Mouse (Mus musculus) stomach, embryonic 14.5 days (tissue): ENCODE measurements around the gene Ist1. TPM values are rescaled to one million over a fixed set of nuclear protein-coding genes. Genes with fewer than 3 reads are reported as not detected.

Experiments
- ATAC-seq: fragments of 200-750 bp; cut with Nextera tagmentation; 2 replicates; pipeline ENCODE4 v1.8.0; 2017; ENCODE audit warnings: low read depth, moderate TSS enrichment; ENCODE audit not compliant: insufficient number of reproducible peaks, insufficient read depth, low FRiP score
- H3K27ac ChIP-seq: fragments of 300-500 bp; sonication (generic); 2 replicates; pipeline ENCODE4 v1.5.1; 2014; ENCODE audit warnings: mild to moderate bottlenecking, low read length, moderate library complexity, mixed read lengths
- H3K27me3 ChIP-seq: fragments of 300-500 bp; sonication (generic); 2 replicates; pipeline ENCODE4 v1.6.1; 2014; ENCODE audit warnings: low read length, control low read depth, mixed read lengths; ENCODE audit not compliant: control insufficient read depth, insufficient read depth
- H3K36me3 ChIP-seq: fragments of 300-500 bp; sonication (generic); 2 replicates; pipeline ENCODE4 v1.6.1; 2014; ENCODE audit warnings: mild to moderate bottlenecking, control low read depth, low read length, moderate library complexity, mixed read lengths; ENCODE audit not compliant: control insufficient read depth, insufficient read depth
- H3K4me1 ChIP-seq: fragments of 300-500 bp; sonication (generic); 2 replicates; pipeline ENCODE4 v1.6.1; 2014; ENCODE audit warnings: low read length, control low read depth, mixed read lengths; ENCODE audit not compliant: control insufficient read depth, insufficient read depth
- H3K4me2 ChIP-seq: fragments of 300-500 bp; sonication (generic); replicated peaks from 2 replicates; pipeline ENCODE4 v1.6.1; 2014; ENCODE audit warnings: low read depth, low read length, control low read depth
- H3K4me3 ChIP-seq: fragments of 300-500 bp; sonication (generic); 2 replicates; pipeline ENCODE4 v1.5.1; 2014; ENCODE audit warnings: low read depth, low read length, control low read depth
- H3K9ac ChIP-seq: fragments of 300-500 bp; sonication (generic); replicated peaks from 2 replicates; pipeline ENCODE4 v1.6.1; 2014; ENCODE audit warnings: low read depth, mild to moderate bottlenecking, control low read depth, low read length, moderate library complexity, mixed read lengths
- H3K9me3 ChIP-seq: fragments of 300-500 bp; sonication (generic); 2 replicates; pipeline ENCODE4 v1.6.1; 2016; ENCODE audit warnings: low read depth, low read length, control low read depth; ENCODE audit not compliant: control insufficient read depth
- WGBS: fragments of 180-500 bp; shearing (Covaris S2); extraction: QIAGEN DNeasy Blood & Tissue Kit; methylation state at CpG from one replicate; pipeline ENCODE4 v1.1.7; 2014; 5-methylcytosine and 5-hydroxymethylcytosine counted together
- polyA plus RNA-seq: library from polyadenylated mRNA; unstranded; fragments of >200 nt; fragmentation: Nextera tagmentation; extraction: Ambion mirVana; gene quantifications from 2 replicates; pipeline ENCODE4 v1.2.1, GENCODE M21; 2014

Gene Ist1
- polyA plus RNA-seq, 1 experiment from 2014 or later = 154 TPM

DNA sequence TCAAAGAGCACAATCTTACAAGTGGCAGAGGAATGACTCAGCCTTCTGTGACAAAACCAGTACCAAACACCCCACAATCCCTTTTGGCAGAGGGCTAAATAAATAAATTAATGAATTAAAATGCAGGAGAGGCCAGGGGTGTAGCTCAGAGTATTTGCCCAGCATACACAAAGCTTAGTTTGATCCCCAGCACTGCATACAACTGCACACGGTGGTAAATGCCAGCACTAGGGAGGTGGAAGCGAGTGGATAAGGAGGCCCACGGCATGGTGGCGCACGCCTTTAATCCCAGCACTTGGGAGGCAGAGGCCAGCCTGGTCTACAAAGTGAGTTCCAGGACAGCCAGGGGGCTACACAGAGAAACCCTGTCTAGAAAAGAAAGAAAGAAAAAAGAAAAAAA lies 20.4 kb downstream of the Ist1 start:
- Histone ChIP-seq H3K9me3 (no peaks in the 10 kb centered on the region), H3K36me3 (peaks cover 78% of the 10 kb centered on the region), H3K4me2 (no peak overlapping the region), H3K27me3 (no peaks in the 10 kb centered on the region), H3K9ac (no peak overlapping the region), H3K27ac (no peak overlapping the region), H3K4me1 (no peaks in the 10 kb centered on the region), H3K4me3 (no peak overlapping the region)
- WGBS = 88% methylated on average over 5 of the region's 5 CpGs
- no peak for ATAC-seq

DNA sequence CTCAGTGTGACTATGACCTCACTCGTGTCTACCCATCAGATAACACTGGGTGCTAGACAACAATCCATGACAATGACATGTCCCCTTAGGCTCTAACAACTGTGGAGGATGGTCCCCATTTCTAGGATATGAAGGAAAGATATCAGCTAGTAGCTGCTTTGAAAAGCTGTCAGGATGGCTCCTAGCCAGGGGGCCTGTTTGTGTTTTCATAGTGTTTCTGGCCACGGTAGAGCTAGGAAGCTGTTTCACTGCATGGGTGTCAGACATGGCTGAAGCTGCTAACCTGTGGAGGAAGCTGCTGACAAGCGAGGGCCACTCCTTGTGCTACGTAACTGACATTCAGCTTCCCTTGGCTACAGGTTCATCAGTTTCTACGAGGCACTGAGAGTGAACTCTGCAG lies 26.4 kb downstream of the Ist1 start:
- ATAC-seq = no peak
- no peaks in the 10 kb centered on the region for H3K27me3 ChIP-seq
- WGBS = 86% methylated on average over 5 of the region's 5 CpGs

DNA sequence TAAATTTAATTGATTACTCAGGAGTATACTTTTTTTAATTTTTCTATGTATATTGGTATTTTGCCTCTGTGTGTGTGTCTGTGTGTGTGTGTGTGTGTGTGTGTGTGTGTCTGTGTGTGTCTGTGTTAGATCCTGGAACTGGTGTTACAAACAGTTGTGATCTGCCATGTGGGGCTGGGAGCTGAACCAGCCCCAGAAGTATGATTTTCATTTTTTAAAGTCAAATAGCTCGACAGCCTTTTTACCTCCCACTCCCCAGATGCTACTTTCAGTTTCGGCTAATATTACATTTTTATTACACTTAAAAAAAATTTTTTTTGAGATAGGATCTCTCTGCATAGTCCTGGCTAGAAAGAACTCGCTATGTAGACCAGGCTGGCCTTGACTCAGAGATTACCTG lies 30.7 kb downstream of the Ist1 start:
- H3K27me3 ChIP-seq = no peaks in the 10 kb centered on the region
- no peak overlapping the region for H3K9ac ChIP-seq
- 0 out of 2 replicates have a peak, but pooled peaks cover under 1% of the 10 kb centered on the region for H3K36me3 ChIP-seq
- H3K4me1 ChIP-seq = no peaks in the 10 kb centered on the region
- ATAC-seq = no peak
- H3K4me2 ChIP-seq = no peak overlapping the region
- H3K4me3 ChIP-seq = no peak overlapping the region
- 79% methylated on average over 3 of the region's 3 CpGs for WGBS
- no peak overlapping the region for H3K27ac ChIP-seq
- H3K9me3 ChIP-seq = no peaks in the 10 kb centered on the region

More for the DNA sequence above, 26.4 kb downstream of the Ist1 start:
- H3K9ac ChIP-seq = no peak overlapping the region
- H3K36me3 ChIP-seq = peaks cover 26% of the 10 kb centered on the region
- no peaks in the 10 kb centered on the region for H3K9me3 ChIP-seq
- no peak overlapping the region for H3K4me2 ChIP-seq
- H3K4me1 ChIP-seq = no peaks in the 10 kb centered on the region
- H3K27ac ChIP-seq = no peak overlapping the region
- no peak overlapping the region for H3K4me3 ChIP-seq

DNA sequence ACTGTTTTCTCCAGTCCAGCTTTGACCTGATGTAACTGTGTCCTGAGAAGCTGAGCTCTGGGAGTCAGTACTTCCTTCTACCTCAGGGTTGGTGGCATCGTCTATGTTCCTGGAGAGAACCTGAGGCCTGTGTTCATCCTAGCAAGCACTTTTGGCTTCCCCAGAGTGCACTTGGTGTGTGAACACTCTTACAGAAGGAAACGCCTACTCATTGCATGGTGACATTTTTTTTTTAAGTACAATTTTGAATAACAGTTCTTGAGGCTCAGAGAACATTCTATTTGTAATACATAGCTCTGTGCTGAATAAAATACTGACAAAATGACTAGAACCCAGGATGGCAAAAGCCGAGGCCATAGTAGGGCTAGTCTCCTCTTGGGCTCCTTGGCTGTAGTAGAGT lies 36.2 kb downstream of the Ist1 start:
- Histone ChIP-seq H3K4me2 (no peak overlapping the region), H3K9me3 (no peaks in the 10 kb centered on the region), H3K36me3 (no peaks in the 10 kb centered on the region), H3K4me1 (no peaks in the 10 kb centered on the region), H3K9ac (no peak overlapping the region), H3K27me3 (no peaks in the 10 kb centered on the region), H3K4me3 (no peak overlapping the region), H3K27ac (no peak overlapping the region)
- WGBS = 89% methylated on average over 3 of the region's 3 CpGs
- no peak for ATAC-seq

- Histone ChIP-seq H3K9me3 (no peaks in the 10 kb centered on the region), H3K36me3 (no peaks in the 10 kb centered on the region), H3K27me3 (no peaks in the 10 kb centered on the region), H3K4me1 (no peaks in the 10 kb centered on the region), H3K27ac (no peak overlapping the region), H3K9ac (no peak overlapping the region), H3K4me2 (no peak overlapping the region), H3K4me3 (no peak overlapping the region)
- 80% methylated on average over 10 of the region's 10 CpGs for WGBS
- ATAC-seq = no peak
These were observed 42.3 kb downstream of the Ist1 start for GRCm38 (mm10) chr8:109650801-109651200.

DNA sequence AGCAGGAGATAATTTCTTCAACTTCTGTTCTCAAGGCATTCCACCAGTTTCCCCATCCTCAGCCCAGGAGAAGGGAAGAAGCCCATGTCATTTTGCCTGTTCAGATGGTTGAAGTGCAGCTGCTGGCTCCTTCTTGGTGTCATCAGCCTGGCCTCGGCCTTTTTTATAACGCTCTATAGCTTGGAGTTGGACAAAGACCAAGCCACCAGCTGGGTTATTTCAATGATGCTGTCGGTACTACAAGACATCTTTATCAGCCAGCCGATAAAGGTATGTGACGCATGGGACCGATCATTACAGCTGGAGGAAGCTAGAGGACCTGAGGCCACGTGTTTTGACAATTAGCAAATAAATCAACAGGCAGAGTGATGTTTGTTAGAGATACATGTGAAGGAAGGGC lies 44.6 kb downstream of the Ist1 start:
- no peak overlapping the region for H3K9ac ChIP-seq
- H3K4me2 ChIP-seq = no peak overlapping the region
- WGBS = 34% methylated on average over 7 of the region's 7 CpGs
- no peaks in the 10 kb centered on the region for H3K36me3 ChIP-seq
- H3K4me1 ChIP-seq = no peaks in the 10 kb centered on the region
- no peaks in the 10 kb centered on the region for H3K9me3 ChIP-seq
- H3K27ac ChIP-seq = no peak overlapping the region
- no peaks in the 10 kb centered on the region for H3K27me3 ChIP-seq
- no peak for ATAC-seq
- H3K4me3 ChIP-seq = no peak overlapping the region

- 64% methylated on average over 11 of the region's 11 CpGs for WGBS
These were observed 45.7 kb downstream of the Ist1 start for GRCm38 (mm10) chr8:109647331-109647730.

GRCm38 (mm10) chr8:109641236-109641635 lies 51.8 kb downstream of the Ist1 start:
- WGBS = 74% methylated on average over 5 of the region's 5 CpGs

More at GRCm38 (mm10) chr8:109647331-109647730, 45.7 kb downstream of the Ist1 start:
- no peak for ATAC-seq
- H3K27ac ChIP-seq = no peak overlapping the region
- no peaks in the 10 kb centered on the region for H3K27me3 ChIP-seq
- no peaks in the 10 kb centered on the region for H3K36me3 ChIP-seq
- no peak overlapping the region for H3K4me3 ChIP-seq
- H3K4me2 ChIP-seq = no peak overlapping the region
- no peaks in the 10 kb centered on the region for H3K9me3 ChIP-seq
- no peak overlapping the region for H3K9ac ChIP-seq
- no peaks in the 10 kb centered on the region for H3K4me1 ChIP-seq

GRCm38 (mm10) chr8:109640410-109640809 lies 52.6 kb downstream of the Ist1 start:
- no peak overlapping the region for H3K4me3 ChIP-seq
- H3K27me3 ChIP-seq = no peaks in the 10 kb centered on the region
- no peak for ATAC-seq
- H3K36me3 ChIP-seq = no peaks in the 10 kb centered on the region
- no peak overlapping the region for H3K4me2 ChIP-seq
- H3K9ac ChIP-seq = no peak overlapping the region
- 52% methylated on average over 7 of the region's 7 CpGs for WGBS
- H3K9me3 ChIP-seq = no peaks in the 10 kb centered on the region
- no peak overlapping the region for H3K27ac ChIP-seq
- H3K4me1 ChIP-seq = no peaks in the 10 kb centered on the region

More at GRCm38 (mm10) chr8:109641236-109641635, 51.8 kb downstream of the Ist1 start:
- Histone ChIP-seq H3K36me3 (no peaks in the 10 kb centered on the region), H3K27ac (no peak overlapping the region), H3K27me3 (no peaks in the 10 kb centered on the region), H3K4me3 (no peak overlapping the region), H3K4me2 (no peak overlapping the region), H3K4me1 (no peaks in the 10 kb centered on the region), H3K9ac (no peak overlapping the region), H3K9me3 (no peaks in the 10 kb centered on the region)
- no peak for ATAC-seq
